Comparison of ENCODE assay signal across 8 mouse cellular contexts in the genomic region with DNA sequence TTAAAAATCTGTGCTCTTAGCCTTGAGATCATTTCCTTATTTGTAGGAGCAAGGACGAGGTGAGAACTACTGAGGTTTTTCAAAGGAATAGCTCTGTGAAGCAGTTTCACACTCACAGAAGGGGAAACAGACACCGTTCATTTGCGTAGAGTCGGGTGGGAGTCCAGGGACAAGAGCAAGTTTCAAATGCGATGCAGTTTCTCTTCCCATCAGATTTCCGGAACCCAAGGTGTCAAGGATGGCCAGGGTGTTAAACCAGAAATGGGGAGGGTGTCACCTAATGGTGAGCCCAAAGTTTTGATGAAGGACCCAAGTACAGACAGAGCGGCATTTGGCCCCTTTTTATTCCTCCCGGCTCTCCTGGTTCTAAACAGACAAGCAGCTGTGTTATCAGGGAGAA. TPM values are rescaled to one million over a fixed set of nuclear protein-coding genes. Genes with fewer than 3 reads are reported as not detected.
DNase-seq lines count a peak whose midpoint lies in the region; ATAC-seq and TF ChIP-seq lines count a peak whose summit lies in the region.

No protein-coding gene starts in this region.

- no peaks in the 10 kb centered on the region for H3K9me3 ChIP-seq in E14TG2a.4 (ENCODE audit: low read length)
- H3K9me3 ChIP-seq in hindbrain, embryonic 10.5 days, result no peaks in the 10 kb centered on the region
- no peaks in the 10 kb centered on the region for H3K9me3 ChIP-seq in megakaryocyte, embryonic 14.5 days

- TF ChIP-seq CTCF in gastrocnemius, adult 2 months (IDR thresholded peaks at IDR 0.05), result no peak
- TF ChIP-seq CTCF in E14TG2a.4 (conservative IDR thresholded peaks at IDR 0.05; ENCODE audit: low read length), result no peak

- peaks cover 26% of the 10 kb centered on the region for H3K4me1 ChIP-seq in E14TG2a.4 (replicated peaks; ENCODE audit: low read depth, low read length)
- peaks cover 19% of the 10 kb centered on the region for H3K4me1 ChIP-seq in hindbrain, embryonic 10.5 days (replicated peaks)
- H3K4me1 ChIP-seq in megakaryocyte, embryonic 14.5 days, result peaks cover 16% of the 10 kb centered on the region; the same call in 1 of the 2 replicates

- ATAC-seq in megakaryocyte-erythroid progenitor cell, adult 5-6 weeks (replicated peaks; ENCODE audit: low FRiP score, low TSS enrichment, poor library complexity, severe bottlenecking), result no peak

- intact Hi-C loops in gastrocnemius, adult 2 months (cut with DNase I), result no loop called here

- H3K36me3 ChIP-seq in E14TG2a.4 (ENCODE audit: insufficient read depth, low read length), result peaks cover 25% of the 10 kb centered on the region
- H3K36me3 ChIP-seq in hindbrain, embryonic 10.5 days, result peaks cover 32% of the 10 kb centered on the region
- H3K36me3 ChIP-seq in megakaryocyte, embryonic 14.5 days (replicated peaks; ENCODE audit: low read length), result peaks cover 26% of the 10 kb centered on the region

- H3K4me3 ChIP-seq in gastrocnemius, adult 2 months, result peak overlapping the region; percentile 89
- H3K4me3 ChIP-seq in E14TG2a.4 (replicated peaks; ENCODE audit: low read length), result peak overlapping the region; percentile 91
- H3K4me3 ChIP-seq in hindbrain, embryonic 10.5 days, result peak overlapping the region; percentile 72
- peak overlapping the region; percentile 96 for H3K4me3 ChIP-seq in megakaryocyte, embryonic 14.5 days (replicated peaks)

- H3K27me3 ChIP-seq in E14TG2a.4 (ENCODE audit: insufficient read depth, low read length), result no peaks in the 10 kb centered on the region
- H3K27me3 ChIP-seq in hindbrain, embryonic 10.5 days (ENCODE audit: insufficient read depth, poor library complexity, severe bottlenecking), result no peaks in the 10 kb centered on the region
- H3K27me3 ChIP-seq in megakaryocyte, embryonic 14.5 days (replicated peaks), result no peaks in the 10 kb centered on the region

- no peak for DNase-seq in gastrocnemius, adult 2 months
- DNase-seq in gastrocnemius, postnatal 25 days, result no peak
- no peak for DNase-seq in hindbrain, embryonic 10.5 days (ENCODE audit: low spot score)
- DNase-seq in urinary bladder, postnatal 36 days (ENCODE audit: low spot score in 2 of 2), result no peak
- DNase-seq in thymus, postnatal 14 days, result no peak

- H3K27ac ChIP-seq in gastrocnemius, adult 2 months, result peak overlapping the region; percentile 98
- H3K27ac ChIP-seq in hindbrain, embryonic 10.5 days, result peak overlapping the region; percentile 92

- WGBS in hindbrain, embryonic 10.5 days, result 16% methylated on average over 8 of the region's 8 CpGs

RNA-seq across cellular contexts. Expression of a gene that starts 0.3 kb away (rescaled TPM):
- 10 to 100 TPM; 64.8 to 68.8 TPM for total RNA-seq in gastrocnemius, adult 2 months (2021)
- total RNA-seq in gastrocnemius, postnatal 25 days (2021), result 10 to 100 TPM; 54.3 to 56.9 TPM
- 91.4 and 95.7 TPM in 2 replicates for polyA plus RNA-seq in hindbrain, embryonic 10.5 days (2016; fragmentation: Nextera tagmentation; extraction: Ambion mirVana)
- 132 and 150 TPM in 2 replicates for polyA plus RNA-seq in megakaryocyte, embryonic 14.5 days (2012; ENCODE audit: insufficient read depth, low replicate concordance)
- 72.0 and 95.1 TPM in 2 replicates for total RNA-seq in megakaryocyte-erythroid progenitor cell, adult 5-6 weeks (2014; fragmentation: Nextera tagmentation)
- total RNA-seq in megakaryocyte-erythroid progenitor cell, adult 5-6 weeks (2017), result 38.3 and 48.5 TPM in 2 replicates

RNA-seq across cellular contexts. Expression of a gene that starts 12.2 kb away (rescaled TPM):
- total RNA-seq in gastrocnemius, adult 2 months (2021), result not detected
- total RNA-seq in gastrocnemius, postnatal 25 days (2021), result under 1 TPM in 1 of 2 experiments, not detected in 1; 0.35 TPM
- polyA plus RNA-seq in hindbrain, embryonic 10.5 days (2016; fragmentation: Nextera tagmentation; extraction: Ambion mirVana), result 4.2 and 4.3 TPM in 2 replicates
- 0.07 TPM in 1 of 2 replicates, not detected in the other for polyA plus RNA-seq in megakaryocyte, embryonic 14.5 days (2012; ENCODE audit: insufficient read depth, low replicate concordance)
- not detected in 2 replicates for total RNA-seq in megakaryocyte-erythroid progenitor cell, adult 5-6 weeks (2014; fragmentation: Nextera tagmentation)
- not detected in 2 replicates for total RNA-seq in megakaryocyte-erythroid progenitor cell, adult 5-6 weeks (2017)

RNA-seq across cellular contexts. Expression of a gene that starts 16.9 kb away (rescaled TPM):
- 10 to 100 TPM; 41.6 to 50.6 TPM for total RNA-seq in gastrocnemius, adult 2 months (2021)
- total RNA-seq in gastrocnemius, postnatal 25 days (2021), result 10 to 100 TPM; 49.6 to 54.7 TPM
- 62.5 and 65.3 TPM in 2 replicates for polyA plus RNA-seq in hindbrain, embryonic 10.5 days (2016; fragmentation: Nextera tagmentation; extraction: Ambion mirVana)
- 14.4 and 22.8 TPM in 2 replicates for polyA plus RNA-seq in megakaryocyte, embryonic 14.5 days (2012; ENCODE audit: insufficient read depth, low replicate concordance)
- total RNA-seq in megakaryocyte-erythroid progenitor cell, adult 5-6 weeks (2014; fragmentation: Nextera tagmentation), result 21.9 and 23.2 TPM in 2 replicates
- total RNA-seq in megakaryocyte-erythroid progenitor cell, adult 5-6 weeks (2017), result 27.2 and 36.8 TPM in 2 replicates

RNA-seq across cellular contexts. Expression of a gene that starts 17.6 kb away (rescaled TPM):
- total RNA-seq in gastrocnemius, adult 2 months (2021), result 1 to 10 TPM; 5.3 to 5.5 TPM
- total RNA-seq in gastrocnemius, postnatal 25 days (2021), result 1 to 10 TPM; 7.1 to 8.8 TPM
- polyA plus RNA-seq in hindbrain, embryonic 10.5 days (2016; fragmentation: Nextera tagmentation; extraction: Ambion mirVana), result 25.5 and 27.8 TPM in 2 replicates
- 7.1 and 45.9 TPM in 2 replicates for polyA plus RNA-seq in megakaryocyte, embryonic 14.5 days (2012; ENCODE audit: insufficient read depth, low replicate concordance)
- total RNA-seq in megakaryocyte-erythroid progenitor cell, adult 5-6 weeks (2014; fragmentation: Nextera tagmentation), result 4.0 TPM in 1 of 2 replicates, not detected in the other
- 0.38 and 0.72 TPM in 2 replicates for total RNA-seq in megakaryocyte-erythroid progenitor cell, adult 5-6 weeks (2017)

RNA-seq across cellular contexts. Expression of a gene that starts 17.6 kb away (rescaled TPM):
- total RNA-seq in gastrocnemius, adult 2 months (2021), result 1,000 to 10,000 TPM in 1 of 2 experiments, 100 to 1,000 TPM in 1; 1,000 to 1,257 TPM
- total RNA-seq in gastrocnemius, postnatal 25 days (2021), result 100 to 1,000 TPM; 823 to 860 TPM
- 1,066 and 1,137 TPM in 2 replicates for polyA plus RNA-seq in hindbrain, embryonic 10.5 days (2016; fragmentation: Nextera tagmentation; extraction: Ambion mirVana)
- 120 and 279 TPM in 2 replicates for polyA plus RNA-seq in megakaryocyte, embryonic 14.5 days (2012; ENCODE audit: insufficient read depth, low replicate concordance)
- total RNA-seq in megakaryocyte-erythroid progenitor cell, adult 5-6 weeks (2014; fragmentation: Nextera tagmentation), result 6,200 and 6,584 TPM in 2 replicates
- total RNA-seq in megakaryocyte-erythroid progenitor cell, adult 5-6 weeks (2017), result 4,833 and 5,025 TPM in 2 replicates
